Mouse (Mus musculus) layer of hippocampus, adult 18-20 months (tissue): ENCODE results near the gene Tmem255b. TPM values are rescaled to one million over a fixed set of nuclear protein-coding genes. Genes with fewer than 3 reads are reported as not detected.

Experiments
- total RNA-seq, 2 experiments: library from RNA; stranded (reverse); gene quantifications; 2 replicates each; pipeline ENCODE4 v1.2.3; 2021

Gene Tmem255b
- total RNA-seq, 2 experiments from 2014 or later: 4.1 to 5.4 TPM

Other genes with a start within 250 kb of the Tmem255b start
- 1 to 10 TPM; 3.6 to 3.7 TPM for gene Grtp1, start 234.6 kb upstream of the Tmem255b start, total RNA-seq
- gene Adprhl1, start 181.0 kb upstream of the Tmem255b start, total RNA-seq: 1 to 10 TPM in 1 of 2 experiments, under 1 TPM in 1; 0.74 to 1.8 TPM
- 10 to 100 TPM; 39.4 to 39.9 TPM for gene Dcun1d2, start 147.1 kb upstream of the Tmem255b start, total RNA-seq
- 10 to 100 TPM; 44.3 to 47.1 TPM for gene Tmco3, start 147.0 kb upstream of the Tmem255b start, total RNA-seq
- gene Tfdp1, start 96.4 kb upstream of the Tmem255b start, total RNA-seq: 10 to 100 TPM; 57.6 to 58.0 TPM
- gene Atp4b, start 38.4 kb upstream of the Tmem255b start, total RNA-seq: not detected
- gene Grk1, start 30.1 kb upstream of the Tmem255b start, total RNA-seq: not detected
- 10 to 100 TPM; 84.0 to 95.1 TPM for gene Gas6, start 59.3 kb downstream of the Tmem255b start, total RNA-seq
- not detected for gene 1700029H14Rik, start 127.3 kb downstream of the Tmem255b start, total RNA-seq
- 10 to 100 TPM; 65.7 to 67.1 TPM for gene Rasa3, start 242.4 kb downstream of the Tmem255b start, total RNA-seq